Mouse (Mus musculus) c-Kit-positive CD71-positive TER-119-positive erythroid progenitor cells, embryonic 14.5 days (primary cell): ENCODE measurements around the gene Ntn1.

Experiments used
- DNase-seq: peaks from one replicate; pipeline ENCODE4 v3.0.0-alpha.2; 2013; ENCODE audit warnings: low spot score

The Ntn1 gene

GRCm38 (mm10) chr11:68187242-68187641 lies 213.4 kb downstream of the Ntn1 start:
- no peak for DNase-seq

GRCm38 (mm10) chr11:68185647-68186046 lies 215.0 kb downstream of the Ntn1 start:
- DNase-seq = no peak

GRCm38 (mm10) chr11:68177415-68177814 lies 223.2 kb downstream of the Ntn1 start:
- no peak for DNase-seq

GRCm38 (mm10) chr11:68176550-68176949 lies 224.1 kb downstream of the Ntn1 start:
- DNase-seq = no peak

GRCm38 (mm10) chr11:68172648-68173045 lies 228.0 kb downstream of the Ntn1 start:
- no peak for DNase-seq

GRCm38 (mm10) chr11:68171973-68172647 lies 228.5 kb downstream of the Ntn1 start:
- DNase-seq = no peak

GRCm38 (mm10) chr11:68168427-68168826 lies 232.2 kb downstream of the Ntn1 start:
- no peak for DNase-seq

GRCm38 (mm10) chr11:68164408-68164807 lies 236.2 kb downstream of the Ntn1 start:
- DNase-seq = no peak

- DNase-seq = no peak
These were observed 240.8 kb downstream of the Ntn1 start for GRCm38 (mm10) chr11:68159867-68160266.
